ENCODE assay signal across 19 mouse cellular contexts in genomic region chr4:101252016-101252415, GRCm38 (mm10).
"Had no signal": no experiment of that assay in that cellular context is flagged by ENCODE, and none has a peak within 500 bp of the region (broad histone marks: within the 10 kb centered on the region; RNA-seq: fewer than 3 reads in every experiment).

No protein-coding gene starts in this region.

- H3K9ac ChIP-seq: limb, embryonic 13.5 days; liver, embryonic 15.5 days; midbrain, embryonic 12.5 days; midbrain, embryonic 15.5 days; neural tube, embryonic 12.5 days; neural tube, embryonic 15.5 days; stomach, embryonic 15.5 days had no signal

- H3K4me1 ChIP-seq: midbrain, embryonic 12.5 days; midbrain, embryonic 15.5 days; neural tube, embryonic 12.5 days; neural tube, embryonic 15.5 days had no signal

- H3K27ac ChIP-seq: limb, embryonic 10.5 days; limb, embryonic 13.5 days; midbrain, embryonic 12.5 days; midbrain, embryonic 15.5 days; neural tube, embryonic 12.5 days; neural tube, embryonic 15.5 days; stomach, embryonic 15.5 days had no signal

- H3K36me3 ChIP-seq: limb, embryonic 10.5 days; limb, embryonic 13.5 days; liver, embryonic 15.5 days; midbrain, embryonic 12.5 days; midbrain, embryonic 15.5 days; neural tube, embryonic 12.5 days; neural tube, embryonic 15.5 days; stomach, embryonic 15.5 days had no signal

- H3K9me3 ChIP-seq: limb, embryonic 10.5 days; limb, embryonic 13.5 days; liver, embryonic 15.5 days; midbrain, embryonic 12.5 days; midbrain, embryonic 15.5 days; neural tube, embryonic 12.5 days; neural tube, embryonic 15.5 days; stomach, embryonic 15.5 days had no signal

- DNase-seq: kidney, postnatal 14 days; kidney, postnatal 4 days; layer of hippocampus, adult 9-11 months; liver; lung, adult 2 months; lung, postnatal 14 days; lung, postnatal 4 days; right cerebral cortex, adult 18-20 months; right cerebral cortex, postnatal 14 days; spleen, adult 18-20 months; thymus, postnatal 25 days had no signal

- ATAC-seq: midbrain, embryonic 15.5 days had no signal

- H3K4me3 ChIP-seq: limb, embryonic 10.5 days; limb, embryonic 13.5 days; liver, embryonic 15.5 days; midbrain, embryonic 12.5 days; midbrain, embryonic 15.5 days; neural tube, embryonic 12.5 days; neural tube, embryonic 15.5 days; stomach, embryonic 15.5 days had no signal

- H3K4me2 ChIP-seq: limb, embryonic 13.5 days; midbrain, embryonic 12.5 days; midbrain, embryonic 15.5 days; neural tube, embryonic 12.5 days; neural tube, embryonic 15.5 days; stomach, embryonic 15.5 days had no signal

- H3K27me3 ChIP-seq: limb, embryonic 13.5 days; liver, embryonic 15.5 days; midbrain, embryonic 12.5 days; midbrain, embryonic 15.5 days; neural tube, embryonic 12.5 days; neural tube, embryonic 15.5 days; stomach, embryonic 15.5 days had no signal
